12 mouse cellular contexts compared by ENCODE assay signal in genomic region chr5:35073992-35074391, GRCm38 (mm10). TPM values are rescaled to one million over a fixed set of nuclear protein-coding genes. Genes with fewer than 3 reads are reported as not detected.
DNase-seq lines count a peak whose midpoint lies in the region; ATAC-seq lines count a peak whose summit lies in the region.
"Had no signal": no experiment of that assay in that cellular context is flagged by ENCODE, and none has a peak within 500 bp of the region (broad histone marks: within the 10 kb centered on the region; RNA-seq: fewer than 3 reads in every experiment).

No protein-coding gene starts in this region.

- ATAC-seq in intestine, embryonic 15.5 days = no peak
- ATAC-seq: forebrain, embryonic 13.5 days had no signal

- H3K4me2 ChIP-seq in intestine, embryonic 15.5 days (replicated peaks) = no peak overlapping the region
- H3K4me2 ChIP-seq: forebrain, embryonic 13.5 days; liver, embryonic 13.5 days had no signal

- no peaks in the 10 kb centered on the region for H3K27me3 ChIP-seq in intestine, embryonic 15.5 days (replicated peaks)

- H3K36me3 ChIP-seq in intestine, embryonic 15.5 days = no peaks in the 10 kb centered on the region
- H3K36me3 ChIP-seq: liver, embryonic 13.5 days had no signal

- no peak overlapping the region for H3K4me3 ChIP-seq in intestine, embryonic 15.5 days (replicated peaks)
- H3K4me3 ChIP-seq: forebrain, embryonic 13.5 days; liver, embryonic 13.5 days had no signal

- DNase-seq in 3134 (ENCODE audit: extremely low read depth, insufficient read length, low spot score) = peak; percentile 85
- peak; percentile 43 for DNase-seq in 3T3-L1 (ENCODE audit: low read depth, low spot score)
- peak; percentile 69 for DNase-seq in cerebellum, adult 11-12 months
- DNase-seq in gastrocnemius, postnatal 25 days = peak; percentile 87
- DNase-seq in layer of hippocampus, postnatal 36 days = no peak
- DNase-seq in thymus, adult 18-20 months = no peak
- no peak for DNase-seq in kidney, postnatal 36 days
- DNase-seq: liver, embryonic 13.5 days had no signal

- H3K4me1 ChIP-seq in intestine, embryonic 15.5 days (replicated peaks) = no peaks in the 10 kb centered on the region
- H3K4me1 ChIP-seq: liver, embryonic 13.5 days had no signal

- H3K9ac ChIP-seq in intestine, embryonic 15.5 days = no peak overlapping the region
- H3K9ac ChIP-seq: forebrain, embryonic 13.5 days; liver, embryonic 13.5 days had no signal

- no peaks in the 10 kb centered on the region for H3K9me3 ChIP-seq in intestine, embryonic 15.5 days
- H3K9me3 ChIP-seq: forebrain, embryonic 13.5 days; liver, embryonic 13.5 days had no signal

- no peak overlapping the region for H3K27ac ChIP-seq in intestine, embryonic 15.5 days
- H3K27ac ChIP-seq: forebrain, embryonic 13.5 days; liver, embryonic 13.5 days had no signal

- 70% methylated on average over 9 of the region's 9 CpGs for WGBS in intestine, embryonic 15.5 days

RNA-seq across cellular contexts. Expression of gene Dok7, which starts 17.4 kb away (rescaled TPM):
- 10 to 100 TPM; 19.9 to 29.3 TPM for total RNA-seq in gastrocnemius, postnatal 25 days (2021)
- total RNA-seq in layer of hippocampus, postnatal 36 days (2021) = 10 to 100 TPM; 15.5 to 22.3 TPM
- 1.3 TPM in 2 replicates for polyA plus RNA-seq in intestine, embryonic 15.5 days (2015; fragmentation: Nextera tagmentation; extraction: Ambion mirVana)
- total RNA-seq: common myeloid progenitor, adult 5-6 weeks; neutrophil, adult 5-6 weeks had no signal

RNA-seq across cellular contexts. Expression of gene Lrpap1, which starts 31.6 kb away (rescaled TPM):
- total RNA-seq in gastrocnemius, postnatal 25 days (2021) = 10 to 100 TPM; 22.2 to 35.2 TPM
- total RNA-seq in layer of hippocampus, postnatal 36 days (2021) = 100 to 1,000 TPM; 150 to 152 TPM
- polyA plus RNA-seq in intestine, embryonic 15.5 days (2015; fragmentation: Nextera tagmentation; extraction: Ambion mirVana) = 90.3 and 94.7 TPM in 2 replicates

RNA-seq across cellular contexts. Expression of gene Hgfac, which starts 32.7 kb away (rescaled TPM):
- total RNA-seq in gastrocnemius, postnatal 25 days (2021) = under 1 TPM in 1 of 2 experiments, not detected in 1; 0.46 TPM
- 1 to 10 TPM in 1 of 2 experiments, under 1 TPM in 1; 0.65 to 1.5 TPM for total RNA-seq in layer of hippocampus, postnatal 36 days (2021)
- polyA plus RNA-seq in intestine, embryonic 15.5 days (2015; fragmentation: Nextera tagmentation; extraction: Ambion mirVana) = 4.9 and 11.8 TPM in 2 replicates
- total RNA-seq: neutrophil, adult 5-6 weeks had no signal

Comparison
In these comparisons a context has a peak if more than half of its experiments do, and no peak if none do; other contexts are left out.
1. DNase-seq: peak in 3134 (single experiment), 3T3-L1 (single experiment), cerebellum, adult 11-12 months (single experiment) and gastrocnemius, postnatal 25 days (single experiment); none in layer of hippocampus, postnatal 36 days (0 of 2), thymus, adult 18-20 months (0 of 2) and kidney, postnatal 36 days (0 of 2).
2. RNA of gene Lrpap1, which starts 31.6 kb away (total RNA-seq): 150 to 152 TPM in layer of hippocampus, postnatal 36 days; 22.2 to 35.2 TPM in gastrocnemius, postnatal 25 days; every median in the first group is over 4 times any median in the second.